Mouse (Mus musculus): ENCODE data around the gene Apol9a.

- TF ChIP-seq CHD2 (IDR thresholded peaks at IDR 0.05; ENCODE audit: low read depth, low read length) (no peak), HCFC1 (IDR thresholded peaks at IDR 0.05; ENCODE audit: borderline replicate concordance, insufficient read depth, low read length) (no peak), MAFK (IDR thresholded peaks at IDR 0.05; ENCODE audit: insufficient read depth, low read depth, low read length) (no peak), ZC3H11A (IDR thresholded peaks at IDR 0.05; ENCODE audit: borderline replicate concordance, low read depth, low read length) (no peak)
Measured at GRCm38 (mm10) chr15:77359486-77359885, 51.4 kb downstream of the Apol9a start.

Data from ES-E14 (cell line).